Mouse (Mus musculus): Measurements from ENCODE around the gene Cdkn2c. TPM values are rescaled to one million over a fixed set of nuclear protein-coding genes. Genes with fewer than 3 reads are reported as not detected.

Gene Cdkn2c
- polyA plus RNA-seq, 1 experiment from 2014 or later: 7.3 TPM

Other genes starting within 250 kb of the Cdkn2c start
- gene Rnf11, start 182.5 kb downstream of the Cdkn2c start, polyA plus RNA-seq (2016; fragmentation: Nextera tagmentation; extraction: Ambion mirVana): 68.2 and 75.6 TPM in 2 replicates
- gene 4930522H14Rik, start 135.9 kb downstream of the Cdkn2c start, polyA plus RNA-seq (2016; fragmentation: Nextera tagmentation; extraction: Ambion mirVana): not detected in 2 replicates
- 45.5 and 47.0 TPM in 2 replicates for gene Faf1, start 9.4 kb upstream of the Cdkn2c start, polyA plus RNA-seq (2016; fragmentation: Nextera tagmentation; extraction: Ambion mirVana)

Data from hindbrain, embryonic 12.5 days (tissue).